Mouse (Mus musculus): ENCODE data around the gene Shisa9. TPM values are rescaled to one million over a fixed set of nuclear protein-coding genes. Genes with fewer than 3 reads are reported as not detected.

The Shisa9 gene
- polyA plus RNA-seq, 1 experiment from 2014 or later, result 9.7 TPM

DNA sequence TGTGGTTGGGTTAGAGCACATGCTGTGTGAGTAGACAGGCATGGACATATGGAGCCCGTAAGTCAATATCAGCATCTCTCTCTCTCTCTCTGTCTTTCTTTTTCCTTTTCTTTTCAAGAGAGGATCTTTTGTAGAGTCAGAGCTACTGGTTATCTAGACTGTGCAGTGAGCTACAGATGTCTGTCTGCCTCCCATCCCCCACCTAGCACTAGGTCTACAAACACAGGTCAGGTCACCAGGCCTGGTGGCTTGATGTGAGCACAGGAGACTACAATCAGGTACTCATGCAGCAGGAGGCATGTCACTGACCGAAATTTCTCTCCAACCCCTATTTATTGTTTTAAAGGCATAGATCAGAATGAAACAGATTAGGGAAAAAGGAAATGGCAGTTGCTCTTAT, 219.1 kb downstream of the Shisa9 start:
- Histone ChIP-seq H3K36me3 (no peaks in the 10 kb centered on the region), H3K9me3 (replicated peaks) (no peaks in the 10 kb centered on the region), H3K4me2 (no peak overlapping the region), H3K27ac (replicated peaks) (no peak overlapping the region), H3K4me1 (no peaks in the 10 kb centered on the region), H3K27me3 (replicated peaks) (no peaks in the 10 kb centered on the region), H3K4me3 (replicated peaks) (no peak overlapping the region), H3K9ac (replicated peaks) (no peak overlapping the region)
- WGBS, result 80% methylated on average over 2 of the region's 2 CpGs
- ATAC-seq (ENCODE audit: low FRiP score), result no peak

DNA sequence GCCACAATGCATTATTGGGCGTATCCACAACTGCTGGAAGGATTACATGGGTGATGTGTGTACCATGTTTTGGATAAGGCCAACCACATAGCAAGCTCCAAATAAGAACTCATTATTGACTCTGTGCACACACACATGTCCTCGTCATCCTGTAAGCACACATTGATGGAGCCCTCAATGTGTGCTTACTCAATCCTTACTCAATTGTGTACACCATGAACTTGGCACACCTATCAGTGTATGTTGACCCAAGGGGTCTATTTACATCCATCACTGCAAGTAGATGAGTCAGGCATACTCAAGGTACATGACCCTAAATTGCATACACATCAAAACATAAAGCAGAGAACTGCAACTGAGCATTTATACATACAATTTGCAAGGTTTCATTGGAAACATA, 220.5 kb downstream of the Shisa9 start:
- WGBS, result 95% methylated on average over 2 of the region's 2 CpGs
- ATAC-seq (ENCODE audit: low FRiP score), result no peak
- H3K36me3 ChIP-seq, result no peaks in the 10 kb centered on the region

DNA sequence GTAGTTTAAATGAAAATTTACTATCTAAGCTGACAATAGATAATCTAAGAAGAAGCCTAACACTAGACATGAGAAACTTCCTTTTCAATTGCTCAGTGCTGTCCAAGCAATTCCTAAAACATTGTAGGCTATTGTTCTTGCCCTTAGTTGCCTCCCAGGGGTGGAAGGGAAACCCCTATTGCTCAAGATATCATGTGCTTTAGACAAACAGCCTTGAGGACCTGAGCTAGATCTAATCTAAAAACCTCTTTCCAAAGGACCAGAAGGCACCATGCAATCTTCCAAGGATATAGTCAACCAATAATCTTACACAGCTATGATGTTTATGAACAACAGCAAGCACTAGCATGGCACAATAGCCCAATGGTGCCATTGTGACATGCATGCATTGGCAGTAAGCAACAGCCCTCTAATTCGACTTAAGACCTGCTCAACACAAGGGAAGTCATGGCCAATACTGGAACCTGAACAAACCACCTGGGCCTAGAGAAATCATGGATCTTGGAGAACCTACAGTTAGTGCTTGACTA, 222.6 kb downstream of the Shisa9 start:
- Histone ChIP-seq H3K9ac (replicated peaks) (no peak overlapping the region), H3K9me3 (replicated peaks) (no peaks in the 10 kb centered on the region), H3K27ac (replicated peaks) (no peak overlapping the region), H3K27me3 (replicated peaks) (no peaks in the 10 kb centered on the region), H3K36me3 (no peaks in the 10 kb centered on the region), H3K4me2 (no peak overlapping the region), H3K4me3 (replicated peaks) (no peak overlapping the region), H3K4me1 (no peaks in the 10 kb centered on the region)
- WGBS, result 82% methylated on average over 1 of the region's 1 CpGs
- no peak for ATAC-seq (ENCODE audit: low FRiP score)

More for the DNA sequence above, 220.5 kb downstream of the Shisa9 start:
- H3K4me1 ChIP-seq, result no peaks in the 10 kb centered on the region
- no peak overlapping the region for H3K9ac ChIP-seq (replicated peaks)
- H3K9me3 ChIP-seq (replicated peaks), result no peaks in the 10 kb centered on the region
- H3K4me3 ChIP-seq (replicated peaks), result no peak overlapping the region
- H3K27me3 ChIP-seq (replicated peaks), result no peaks in the 10 kb centered on the region
- H3K4me2 ChIP-seq, result no peak overlapping the region
- H3K27ac ChIP-seq (replicated peaks), result no peak overlapping the region

DNA sequence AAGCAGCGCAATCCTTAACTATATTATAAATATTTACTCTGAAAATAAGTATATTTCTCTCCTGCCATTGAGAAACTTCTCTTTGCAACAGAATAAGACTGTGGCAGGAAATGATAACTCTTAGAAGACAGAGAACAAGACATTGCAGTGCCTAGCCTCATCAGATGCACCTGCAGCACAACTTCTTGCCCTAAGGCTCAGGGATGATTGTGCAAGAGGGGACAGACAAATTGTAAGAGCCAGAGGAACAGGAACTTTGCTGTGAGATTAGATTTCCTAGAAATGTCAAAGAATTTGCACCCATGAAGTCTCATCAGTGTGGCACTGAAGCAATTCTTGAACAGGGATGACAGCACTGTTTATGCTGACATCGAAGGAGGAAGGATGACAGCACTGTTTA, 223.0 kb downstream of the Shisa9 start:
- Histone ChIP-seq H3K4me1 (no peaks in the 10 kb centered on the region), H3K36me3 (no peaks in the 10 kb centered on the region), H3K9ac (replicated peaks) (no peak overlapping the region), H3K4me3 (replicated peaks) (no peak overlapping the region), H3K9me3 (replicated peaks) (no peaks in the 10 kb centered on the region), H3K27me3 (replicated peaks) (no peaks in the 10 kb centered on the region), H3K4me2 (no peak overlapping the region), H3K27ac (replicated peaks) (no peak overlapping the region)
- WGBS, result 89% methylated on average over 2 of the region's 2 CpGs
- ATAC-seq (ENCODE audit: low FRiP score), result no peak

DNA sequence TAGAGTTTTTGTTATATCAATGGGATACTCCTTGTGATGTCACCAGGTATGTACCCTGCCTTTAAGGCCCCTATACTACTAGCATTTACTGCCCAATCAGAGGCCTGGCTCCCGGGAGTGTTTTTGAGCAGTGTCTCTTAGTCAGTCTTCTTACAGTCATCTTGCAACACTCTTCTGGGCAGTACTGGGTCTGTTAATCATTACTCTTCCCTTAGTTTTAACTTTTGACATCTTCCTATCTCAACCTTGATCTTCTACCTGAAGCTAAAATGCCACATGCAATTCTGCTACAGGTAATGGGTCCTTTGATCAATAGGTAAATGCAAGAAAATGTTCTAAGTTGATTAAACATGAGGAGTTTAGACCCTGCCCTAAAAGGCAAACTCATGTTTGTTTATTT, 225.4 kb downstream of the Shisa9 start:
- H3K9ac ChIP-seq (replicated peaks), result no peak overlapping the region
- H3K36me3 ChIP-seq, result no peaks in the 10 kb centered on the region
- WGBS, result 91% methylated on average over 1 of the region's 1 CpGs
- H3K9me3 ChIP-seq (replicated peaks), result no peaks in the 10 kb centered on the region
- no peak for ATAC-seq (ENCODE audit: low FRiP score)
- no peak overlapping the region for H3K4me3 ChIP-seq (replicated peaks)
- H3K4me2 ChIP-seq, result no peak overlapping the region
- H3K27me3 ChIP-seq (replicated peaks), result no peaks in the 10 kb centered on the region
- no peaks in the 10 kb centered on the region for H3K4me1 ChIP-seq
- H3K27ac ChIP-seq (replicated peaks), result no peak overlapping the region

DNA sequence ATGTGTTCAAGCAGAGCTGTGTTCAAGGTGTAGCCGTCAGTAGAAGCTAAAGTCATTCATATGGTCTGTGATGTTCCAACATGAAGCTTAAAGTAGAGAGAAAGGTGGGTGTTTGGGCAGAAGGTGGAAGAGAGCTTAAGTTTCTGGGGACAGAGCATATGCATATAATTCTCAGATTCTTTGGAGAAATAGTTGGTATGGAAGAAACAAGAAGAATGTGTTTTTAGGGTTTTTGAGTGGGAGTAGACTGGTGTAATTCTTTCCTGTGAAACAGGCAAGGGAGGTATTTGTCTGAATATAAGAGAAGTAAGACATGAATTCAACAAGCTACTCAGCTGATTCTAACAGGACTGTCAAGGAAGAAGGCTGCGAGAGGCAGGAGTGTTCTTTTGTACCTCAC, 225.9 kb downstream of the Shisa9 start:
- Histone ChIP-seq H3K4me2 (no peak overlapping the region), H3K27me3 (replicated peaks) (no peaks in the 10 kb centered on the region), H3K4me3 (replicated peaks) (no peak overlapping the region), H3K27ac (replicated peaks) (no peak overlapping the region), H3K9me3 (replicated peaks) (no peaks in the 10 kb centered on the region), H3K9ac (replicated peaks) (no peak overlapping the region), H3K4me1 (no peaks in the 10 kb centered on the region), H3K36me3 (no peaks in the 10 kb centered on the region)
- WGBS, result 91% methylated on average over 2 of the region's 2 CpGs
- no peak for ATAC-seq (ENCODE audit: low FRiP score)

DNA sequence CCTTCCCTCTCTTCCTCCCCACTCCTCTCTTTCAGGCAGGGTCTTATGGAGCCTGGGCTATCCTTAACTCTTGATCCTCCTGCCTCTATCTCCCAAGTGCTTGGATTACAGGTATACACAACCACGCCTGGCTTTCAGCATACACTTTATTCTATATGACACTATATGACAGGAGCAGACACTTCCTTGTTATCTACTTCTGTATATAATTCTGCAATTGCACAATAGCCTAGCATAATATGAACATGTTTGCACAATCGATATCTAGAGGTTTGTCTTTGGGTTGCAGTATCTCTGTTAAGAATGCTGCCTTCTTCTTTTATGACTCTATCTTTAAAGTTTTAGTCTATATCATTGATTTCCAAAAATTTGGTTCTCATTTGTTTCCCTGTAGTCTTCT, 230.1 kb downstream of the Shisa9 start:
- Histone ChIP-seq H3K36me3 (no peaks in the 10 kb centered on the region), H3K4me1 (peaks cover 16% of the 10 kb centered on the region), H3K27ac (replicated peaks) (no peak overlapping the region), H3K4me2 (no peak overlapping the region), H3K27me3 (replicated peaks) (no peaks in the 10 kb centered on the region), H3K9me3 (replicated peaks) (no peaks in the 10 kb centered on the region), H3K9ac (replicated peaks) (no peak overlapping the region), H3K4me3 (replicated peaks) (no peak overlapping the region)
- 96% methylated on average over 2 of the region's 2 CpGs for WGBS
- ATAC-seq (ENCODE audit: low FRiP score), result no peak

DNA sequence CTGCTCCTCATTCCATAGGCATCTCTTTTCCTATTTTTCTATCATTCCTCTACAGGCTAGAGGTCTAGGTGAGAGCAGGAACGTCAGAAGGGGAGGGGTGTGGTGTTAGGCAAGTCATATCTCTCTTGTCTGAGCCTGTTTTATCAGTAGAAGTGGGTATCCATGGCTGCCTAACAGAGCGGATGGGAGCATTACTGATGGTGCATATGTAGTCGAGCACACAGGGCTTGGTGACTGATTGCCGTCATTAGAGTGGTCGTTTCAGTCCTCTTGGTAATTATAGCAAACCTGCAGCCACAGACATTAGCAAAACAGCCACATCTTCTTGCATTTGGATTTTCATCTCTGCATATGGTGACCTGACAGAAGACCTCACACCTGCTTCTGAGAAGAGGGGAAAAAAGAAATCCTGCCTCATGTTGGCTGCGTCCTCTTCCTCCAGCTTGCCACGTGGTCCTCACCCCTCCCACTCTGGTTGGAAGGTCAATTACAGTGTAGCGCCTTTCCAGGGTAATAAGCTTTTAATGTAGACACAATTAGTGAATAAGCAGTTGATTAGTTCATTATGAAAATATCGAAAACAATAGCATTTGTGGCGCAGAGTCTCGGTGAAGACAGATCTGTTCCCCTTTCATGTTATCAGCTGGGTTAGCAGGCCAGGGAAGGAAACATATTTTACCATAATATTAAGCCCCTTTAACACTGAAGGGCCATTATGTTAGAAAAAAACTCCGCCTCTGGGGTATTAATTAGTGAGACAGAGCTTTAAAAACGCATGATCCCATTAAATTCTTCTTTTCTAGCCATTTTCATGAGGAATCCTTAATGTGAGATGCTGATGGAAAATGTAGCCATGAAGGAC, 233.6 kb downstream of the Shisa9 start:
- Histone ChIP-seq H3K27me3 (replicated peaks) (no peaks in the 10 kb centered on the region), H3K27ac (replicated peaks) (no peak overlapping the region), H3K36me3 (no peaks in the 10 kb centered on the region), H3K4me2 (no peak overlapping the region), H3K4me1 (peaks cover 16% of the 10 kb centered on the region), H3K9me3 (replicated peaks) (no peaks in the 10 kb centered on the region), H3K9ac (replicated peaks) (no peak overlapping the region), H3K4me3 (replicated peaks) (no peak overlapping the region)
- WGBS, result 40% methylated on average over 13 of the region's 13 CpGs
- peak; percentile 47 for ATAC-seq (ENCODE audit: low FRiP score)

DNA sequence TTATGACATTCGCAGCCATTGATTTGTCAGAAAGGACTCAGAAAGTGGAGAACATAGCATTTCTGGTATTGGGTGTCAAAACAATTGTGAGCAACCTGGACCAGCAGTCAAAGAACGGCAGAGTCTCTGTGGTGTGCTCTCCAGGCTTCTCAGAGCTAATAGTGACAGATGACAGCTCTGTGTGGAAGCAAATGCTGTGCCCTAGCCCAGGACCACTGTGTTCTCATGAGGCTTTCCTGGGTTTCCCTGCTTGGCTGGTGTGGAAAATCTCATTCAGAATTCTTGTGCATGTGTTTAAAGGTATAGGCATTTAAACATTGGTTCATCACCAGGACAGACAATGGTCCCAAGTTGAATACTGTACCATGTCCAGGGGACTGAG, 234.2 kb downstream of the Shisa9 start:
- ATAC-seq (ENCODE audit: low FRiP score), result no peak
- peaks cover 16% of the 10 kb centered on the region for H3K4me1 ChIP-seq
- no peaks in the 10 kb centered on the region for H3K9me3 ChIP-seq (replicated peaks)
- 51% methylated on average over 2 of the region's 2 CpGs for WGBS
- no peak overlapping the region for H3K4me3 ChIP-seq (replicated peaks)
- H3K27ac ChIP-seq (replicated peaks), result no peak overlapping the region
- H3K36me3 ChIP-seq, result no peaks in the 10 kb centered on the region
- no peak overlapping the region for H3K4me2 ChIP-seq
- H3K27me3 ChIP-seq (replicated peaks), result no peaks in the 10 kb centered on the region
- H3K9ac ChIP-seq (replicated peaks), result no peak overlapping the region

DNA sequence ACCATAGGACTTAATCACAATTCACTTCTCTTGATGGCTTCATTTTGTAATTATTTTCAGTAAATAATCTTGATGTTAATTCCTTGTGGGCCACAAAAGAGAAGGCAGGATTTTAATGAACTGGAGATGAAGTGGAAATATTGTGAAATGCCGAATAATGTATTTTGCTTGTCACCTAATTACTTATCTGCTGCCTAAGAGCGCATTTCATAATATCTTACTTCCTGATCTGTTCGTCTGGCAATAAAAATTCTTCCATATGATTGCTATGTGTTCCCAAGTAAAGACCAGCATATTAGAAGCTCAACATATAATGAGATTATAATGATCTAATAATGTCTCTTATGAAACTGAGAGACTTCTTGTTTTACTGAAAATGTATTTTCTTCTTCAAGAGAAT, 235.9 kb downstream of the Shisa9 start:
- Histone ChIP-seq H3K36me3 (no peaks in the 10 kb centered on the region), H3K9me3 (replicated peaks) (no peaks in the 10 kb centered on the region), H3K27ac (replicated peaks) (no peak overlapping the region), H3K27me3 (replicated peaks) (no peaks in the 10 kb centered on the region), H3K4me2 (no peak overlapping the region), H3K4me3 (replicated peaks) (no peak overlapping the region), H3K4me1 (peaks cover 16% of the 10 kb centered on the region), H3K9ac (replicated peaks) (no peak overlapping the region)
- 68% methylated on average over 3 of the region's 3 CpGs for WGBS
- no peak for ATAC-seq (ENCODE audit: low FRiP score)

DNA sequence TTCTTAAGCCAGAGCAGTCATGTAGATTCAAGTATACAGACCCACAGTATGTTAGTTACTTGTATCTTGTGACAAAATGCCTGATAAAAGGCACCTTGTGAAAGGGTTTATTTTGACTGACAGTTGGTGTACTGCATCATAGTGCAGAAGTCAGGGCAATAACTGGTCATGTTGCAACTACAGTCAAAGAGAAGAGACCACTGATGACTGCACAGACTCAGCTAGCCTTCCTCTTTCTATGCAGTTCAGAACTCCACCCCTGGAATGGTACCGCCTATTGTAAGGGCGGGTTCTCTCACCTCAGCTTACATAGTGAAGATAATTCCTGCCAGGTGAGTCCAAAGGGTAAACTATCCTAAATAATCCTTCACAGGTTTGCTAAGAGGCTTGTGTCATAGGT, 239.6 kb downstream of the Shisa9 start:
- Histone ChIP-seq H3K9ac (replicated peaks) (no peak overlapping the region), H3K27me3 (replicated peaks) (no peaks in the 10 kb centered on the region), H3K36me3 (no peaks in the 10 kb centered on the region), H3K4me1 (0 out of 2 replicates have a peak, but pooled peaks cover 2% of the 10 kb centered on the region), H3K9me3 (replicated peaks) (no peaks in the 10 kb centered on the region), H3K4me2 (no peak overlapping the region), H3K27ac (replicated peaks) (no peak overlapping the region), H3K4me3 (replicated peaks) (no peak overlapping the region)
- ATAC-seq (ENCODE audit: low FRiP score), result no peak
- WGBS, result 96% methylated on average over 2 of the region's 2 CpGs

DNA sequence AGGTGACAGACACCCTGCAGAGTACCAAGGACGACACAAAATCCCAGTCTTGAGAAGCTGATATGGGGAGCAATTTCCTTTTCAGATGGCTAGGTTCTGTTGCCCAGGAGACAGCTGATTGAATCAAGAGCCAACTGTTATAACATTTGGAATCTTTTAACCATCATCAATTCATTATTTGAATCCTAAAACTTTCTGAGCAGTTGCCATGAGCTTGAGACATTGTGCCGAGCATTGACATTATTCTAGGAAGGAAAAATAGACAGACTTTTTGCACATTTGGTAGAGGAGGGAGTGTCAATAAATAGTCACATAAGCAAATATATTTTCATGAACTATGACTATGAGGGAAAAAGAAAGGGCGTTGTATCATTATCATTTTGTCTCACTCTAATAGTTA, 243.0 kb downstream of the Shisa9 start:
- ATAC-seq (ENCODE audit: low FRiP score), result no peak
- WGBS, result 70% methylated on average over 3 of the region's 3 CpGs
- no peaks in the 10 kb centered on the region for H3K27me3 ChIP-seq (replicated peaks)
- H3K9me3 ChIP-seq (replicated peaks), result no peaks in the 10 kb centered on the region
- H3K4me1 ChIP-seq, result no peaks in the 10 kb centered on the region
- H3K36me3 ChIP-seq, result no peaks in the 10 kb centered on the region
- H3K9ac ChIP-seq (replicated peaks), result no peak overlapping the region
- no peak overlapping the region for H3K4me2 ChIP-seq
- no peak overlapping the region for H3K4me3 ChIP-seq (replicated peaks)
- H3K27ac ChIP-seq (replicated peaks), result no peak overlapping the region
